Mouse (Mus musculus): ENCODE data around the gene Apoc2. TPM values are rescaled to one million over a fixed set of nuclear protein-coding genes. Genes with fewer than 3 reads are reported as not detected.

The Apoc2 gene
- total and polyA plus RNA-seq, 3 experiments = not detected

DNA sequence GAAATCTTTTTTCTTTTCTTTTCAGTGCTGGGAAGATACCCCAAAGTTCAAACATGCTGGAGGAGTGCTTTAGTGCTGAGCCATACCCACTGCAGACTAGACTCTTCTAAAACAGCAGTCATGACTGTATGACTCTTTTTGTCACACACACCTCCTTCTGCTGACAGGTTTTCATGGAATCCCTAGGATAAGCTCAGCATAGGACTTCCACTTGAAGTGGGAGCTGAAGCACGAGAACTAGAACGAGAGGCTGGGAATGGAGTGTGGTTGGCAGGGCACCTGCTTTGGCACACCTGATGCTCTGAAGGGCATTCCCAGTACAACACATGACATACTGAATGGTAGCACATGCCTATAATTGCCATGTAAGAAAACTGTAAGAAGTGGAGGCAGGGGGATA, 25.1 kb downstream of the Apoc2 start:
- H3K36me3 ChIP-seq (ENCODE audit: control insufficient read depth in 1 of 2, insufficient read depth in 2 of 2, low read length in 2 of 2) = peaks cover 0 to 15% of the 10 kb centered on the region in 2 experiments; a peak in 2 of 4 replicates
- H3K4me1 ChIP-seq (ENCODE audit: control insufficient read depth in 1 of 2, insufficient read depth in 2 of 2, low read length in 2 of 2) = no peaks in the 10 kb centered on the region
- no peak for DNase-seq (ENCODE audit: low read depth, low spot score)
- H3K79me2 ChIP-seq (ENCODE audit: control insufficient read depth, insufficient read depth, low read length, poor library complexity) = 0 out of 2 replicates have a peak, but pooled peaks cover 1% of the 10 kb centered on the region
- no peak for TF ChIP-seq ZMIZ1 (IDR thresholded peaks at IDR 0.05; ENCODE audit: low read depth, low read length)
- TF ChIP-seq UBTF (IDR thresholded peaks at IDR 0.05; ENCODE audit: borderline replicate concordance, insufficient read depth, low read depth, low read length) = no peak
- no peak overlapping the region for H3K4me3 ChIP-seq (ENCODE audit: control insufficient read depth in 1 of 2, insufficient read depth in 1 of 2, low read depth in 2 of 2, low read length in 2 of 2)
- no peaks in the 10 kb centered on the region for H3K9me3 ChIP-seq (replicated peaks; ENCODE audit: insufficient read depth, low read length)
- H3K9ac ChIP-seq (ENCODE audit: control insufficient read depth, low read depth, low read length, poor library complexity, severe bottlenecking) = no peak overlapping the region
- H3K27ac ChIP-seq (ENCODE audit: control insufficient read depth, low read depth, low read length) = no peak overlapping the region
- H3K27me3 ChIP-seq (ENCODE audit: control insufficient read depth in 1 of 2, insufficient read depth in 2 of 2, low read length in 2 of 2) = no peaks in the 10 kb centered on the region

DNA sequence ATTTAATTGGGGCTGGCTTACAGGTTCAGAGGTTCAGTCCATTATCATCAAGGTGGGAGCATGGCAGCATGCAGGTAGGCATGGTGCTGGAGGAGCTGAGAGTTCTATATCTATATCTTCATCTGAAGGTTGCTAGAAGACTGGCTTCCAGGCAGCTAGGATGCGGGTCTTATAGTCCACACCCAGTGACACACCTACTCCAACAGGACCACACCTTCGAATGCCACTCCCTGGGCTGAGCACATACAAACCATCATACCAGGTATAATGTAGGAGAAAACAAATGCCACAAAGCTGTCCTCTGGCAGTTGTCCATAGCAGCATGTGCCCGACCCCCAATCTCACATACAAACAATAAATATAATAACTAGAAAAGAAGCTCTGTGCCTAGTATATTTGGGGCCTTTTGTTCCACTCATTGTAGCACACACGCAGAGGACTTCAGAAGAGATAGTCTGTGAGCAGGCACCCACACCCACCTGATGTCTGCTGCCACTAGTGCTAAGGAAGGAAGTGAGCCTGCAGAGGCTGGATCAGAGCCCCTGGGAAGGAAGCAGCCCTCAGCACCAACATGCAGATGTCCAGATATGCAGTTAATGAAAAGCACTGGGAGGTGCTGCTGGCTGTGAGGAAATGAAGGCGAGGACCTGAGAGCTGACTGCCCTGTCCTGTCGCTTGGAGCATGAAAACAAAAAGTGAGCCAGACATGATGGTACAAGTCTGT, 26.5 kb downstream of the Apoc2 start:
- Histone ChIP-seq H3K9me3 (replicated peaks; ENCODE audit: insufficient read depth, low read length) (no peaks in the 10 kb centered on the region), H3K4me3 (ENCODE audit: control insufficient read depth in 1 of 2, insufficient read depth in 1 of 2, low read depth in 2 of 2, low read length in 2 of 2) (no peak overlapping the region), H3K27ac (ENCODE audit: control insufficient read depth, low read depth, low read length) (no peak overlapping the region), H3K79me2 (ENCODE audit: control insufficient read depth, insufficient read depth, low read length, poor library complexity) (no peaks in the 10 kb centered on the region), H3K9ac (ENCODE audit: control insufficient read depth, low read depth, low read length, poor library complexity, severe bottlenecking) (no peak overlapping the region), H3K4me1 (ENCODE audit: control insufficient read depth in 1 of 2, insufficient read depth in 2 of 2, low read length in 2 of 2) (no peaks in the 10 kb centered on the region), H3K36me3 (ENCODE audit: control insufficient read depth in 1 of 2, insufficient read depth in 2 of 2, low read length in 2 of 2) (peaks cover 0 to 15% of the 10 kb centered on the region in 2 experiments; a peak in 2 of 4 replicates), H3K27me3 (ENCODE audit: control insufficient read depth in 1 of 2, insufficient read depth in 2 of 2, low read length in 2 of 2) (no peaks in the 10 kb centered on the region)
- no peak for DNase-seq (ENCODE audit: low read depth, low spot score)
- TF ChIP-seq EP300 (IDR thresholded peaks at IDR 0.05; ENCODE audit: low read depth in 1 of 2, low read length in 2 of 2) (no peak), ZNF384 (IDR thresholded peaks at IDR 0.05; ENCODE audit: low read depth, low read length) (no peak), JUND (IDR thresholded peaks at IDR 0.05; ENCODE audit: low read depth, low read length) (no peak), MAFK (IDR thresholded peaks at IDR 0.05; ENCODE audit: borderline replicate concordance, low read depth, low read length) (no peak), HCFC1 (IDR thresholded peaks at IDR 0.05; ENCODE audit: low read depth, low read length) (no peak), ETS1 (IDR thresholded peaks at IDR 0.05; ENCODE audit: low read depth, low read length) (no peak)

DNA sequence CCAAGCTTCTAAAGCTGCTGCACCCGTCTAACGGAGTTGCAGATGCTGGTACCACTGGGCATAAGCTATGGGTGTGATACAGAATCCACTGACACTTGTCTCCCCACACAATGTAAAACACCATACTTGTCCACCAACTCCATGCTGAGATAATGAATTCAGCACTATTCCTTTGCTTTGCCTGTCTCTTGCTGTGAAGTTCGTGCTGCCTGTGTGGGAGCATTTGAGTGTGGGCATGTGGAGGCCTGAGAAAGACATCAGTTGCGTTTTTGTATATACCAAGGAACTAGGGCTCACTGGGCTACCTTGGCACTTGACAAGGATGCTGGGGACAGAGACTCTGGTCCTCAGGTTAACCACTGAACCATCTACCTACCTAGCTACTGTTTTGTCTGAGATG, 36.5 kb downstream of the Apoc2 start:
- no peak for DNase-seq (ENCODE audit: low read depth, low spot score)
- H3K4me1 ChIP-seq (ENCODE audit: control insufficient read depth in 1 of 2, insufficient read depth in 2 of 2, low read length in 2 of 2) = no peaks in the 10 kb centered on the region
- no peaks in the 10 kb centered on the region for H3K9me3 ChIP-seq (replicated peaks; ENCODE audit: insufficient read depth, low read length)
- H3K27ac ChIP-seq (ENCODE audit: control insufficient read depth, low read depth, low read length) = no peak overlapping the region
- no peak for TF ChIP-seq KAT2A (conservative IDR thresholded peaks at IDR 0.05; ENCODE audit: low read depth, low read length)
- TF ChIP-seq ELF1 (IDR thresholded peaks at IDR 0.05; ENCODE audit: low read depth, low read length) = no peak
- TF ChIP-seq ZNF384 (IDR thresholded peaks at IDR 0.05; ENCODE audit: low read depth, low read length) = no peak
- H3K36me3 ChIP-seq (ENCODE audit: control insufficient read depth in 1 of 2, insufficient read depth in 2 of 2, low read length in 2 of 2) = peaks cover 0 to 21% of the 10 kb centered on the region in 2 experiments; a peak in 2 of 4 replicates
- no peak overlapping the region for H3K4me3 ChIP-seq (ENCODE audit: control insufficient read depth in 1 of 2, insufficient read depth in 1 of 2, low read depth in 2 of 2, low read length in 2 of 2)
- H3K27me3 ChIP-seq (ENCODE audit: control insufficient read depth in 1 of 2, insufficient read depth in 2 of 2, low read length in 2 of 2) = no peaks in the 10 kb centered on the region
- H3K9ac ChIP-seq (ENCODE audit: control insufficient read depth, low read depth, low read length, poor library complexity, severe bottlenecking) = no peak overlapping the region
- no peaks in the 10 kb centered on the region for H3K79me2 ChIP-seq (ENCODE audit: control insufficient read depth, insufficient read depth, low read length, poor library complexity)
